Mouse (Mus musculus): ENCODE results near the gene Shank2.

The Shank2 gene

GRCm38 (mm10) chr7:144030796-144031195, 29.1 kb downstream of the Shank2 start:
- DNase-seq (ENCODE audit: low spot score in 2 of 2): no peak

GRCm38 (mm10) chr7:144031611-144032010, 29.9 kb downstream of the Shank2 start:
- no peak for DNase-seq (ENCODE audit: low spot score in 2 of 2)

- no peak for DNase-seq (ENCODE audit: low spot score in 2 of 2)
These were observed 35.8 kb downstream of the Shank2 start for GRCm38 (mm10) chr7:144037541-144037940.

GRCm38 (mm10) chr7:144037966-144038669, 36.4 kb downstream of the Shank2 start:
- peak; percentile 22 to 43 for DNase-seq (ENCODE audit: low spot score in 2 of 2)

- DNase-seq (ENCODE audit: low spot score in 2 of 2): peak in 1 of 2 experiments; percentile 12
These were observed 37.0 kb downstream of the Shank2 start for GRCm38 (mm10) chr7:144038741-144039140.

GRCm38 (mm10) chr7:144040328-144040727, 38.6 kb downstream of the Shank2 start:
- no peak for DNase-seq (ENCODE audit: low spot score in 2 of 2)

- DNase-seq (ENCODE audit: low spot score in 2 of 2): no peak
These were observed 50.3 kb downstream of the Shank2 start for GRCm38 (mm10) chr7:144052076-144052475.

- no peak for DNase-seq (ENCODE audit: low spot score in 2 of 2)
These were observed 53.5 kb downstream of the Shank2 start for GRCm38 (mm10) chr7:144055188-144055587.

GRCm38 (mm10) chr7:144055702-144056531, 54.2 kb downstream of the Shank2 start:
- DNase-seq (ENCODE audit: low spot score in 2 of 2): no peak

GRCm38 (mm10) chr7:144070162-144070949, 68.6 kb downstream of the Shank2 start:
- DNase-seq (ENCODE audit: low spot score in 2 of 2): no peak

- DNase-seq (ENCODE audit: low spot score in 2 of 2): peak in 1 of 2 experiments; percentile 24
These were observed 70.5 kb downstream of the Shank2 start for GRCm38 (mm10) chr7:144072219-144072618.

- DNase-seq (ENCODE audit: low spot score in 2 of 2): no peak
These were observed 71.1 kb downstream of the Shank2 start for GRCm38 (mm10) chr7:144072856-144073255.

- peak; percentile 40 to 75 for DNase-seq (ENCODE audit: low spot score in 2 of 2)
These were observed 73.0 kb downstream of the Shank2 start for GRCm38 (mm10) chr7:144074718-144075117.

GRCm38 (mm10) chr7:144078661-144079060, 76.9 kb downstream of the Shank2 start:
- DNase-seq (ENCODE audit: low spot score in 2 of 2): no peak

- no peak for DNase-seq (ENCODE audit: low spot score in 2 of 2)
These were observed 78.1 kb downstream of the Shank2 start for GRCm38 (mm10) chr7:144079861-144080260.

- peak; percentile 47 to 58 for DNase-seq (ENCODE audit: low spot score in 2 of 2)
These were observed 79.7 kb downstream of the Shank2 start for GRCm38 (mm10) chr7:144081448-144081847.

GRCm38 (mm10) chr7:144081963-144082362, 80.2 kb downstream of the Shank2 start:
- no peak for DNase-seq (ENCODE audit: low spot score in 2 of 2)

GRCm38 (mm10) chr7:144087277-144087676, 85.5 kb downstream of the Shank2 start:
- DNase-seq (ENCODE audit: low spot score in 2 of 2): no peak

GRCm38 (mm10) chr7:144094132-144094531, 92.4 kb downstream of the Shank2 start:
- no peak for DNase-seq (ENCODE audit: low spot score in 2 of 2)

- DNase-seq (ENCODE audit: low spot score in 2 of 2): no peak
These were observed 95.6 kb downstream of the Shank2 start for GRCm38 (mm10) chr7:144097314-144097713.

- DNase-seq (ENCODE audit: low spot score in 2 of 2): no peak
These were observed 100.7 kb downstream of the Shank2 start for GRCm38 (mm10) chr7:144102222-144102980.

Data from frontal cortex, postnatal 10 days (tissue).